ENCODE assay signal across 8 mouse cellular contexts in the genomic region with DNA sequence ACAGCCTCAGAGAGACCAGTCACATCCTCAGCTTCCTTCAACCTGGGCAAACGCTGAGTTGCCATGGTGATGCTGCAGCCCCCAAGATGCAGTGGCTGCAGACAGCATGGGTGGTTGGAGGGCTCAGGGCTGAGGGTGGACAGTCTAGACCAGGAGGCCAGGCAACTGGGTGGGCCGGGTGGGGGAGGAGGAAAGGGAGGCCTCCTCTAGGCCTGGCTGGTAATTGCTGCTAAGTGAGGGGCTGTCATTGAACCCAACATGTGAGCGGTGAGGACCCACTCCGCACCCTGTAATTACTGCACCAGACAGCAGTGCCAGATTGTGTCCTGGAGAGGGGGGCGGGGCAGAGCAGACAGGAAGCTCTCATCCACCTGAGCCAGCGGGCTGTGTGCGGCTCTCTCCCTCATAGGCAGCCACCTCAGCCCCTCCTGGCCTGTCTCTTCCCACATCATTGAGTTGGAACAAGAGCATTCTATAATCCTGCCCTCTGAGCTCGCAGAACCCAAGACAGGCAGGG. TPM values are rescaled to one million over a fixed set of nuclear protein-coding genes. Genes with fewer than 3 reads are reported as not detected.
DNase-seq lines count a peak whose midpoint lies in the region; ATAC-seq and TF ChIP-seq lines count a peak whose summit lies in the region.
"Had no signal": no experiment of that assay in that cellular context is flagged by ENCODE, and none has a peak within 500 bp of the region (broad histone marks: within the 10 kb centered on the region; RNA-seq: fewer than 3 reads in every experiment).

No protein-coding gene starts in this region.

- 38% methylated on average over 8 of the region's 8 CpGs for WGBS in lung, postnatal 0 days
- WGBS in forebrain, embryonic 13.5 days = 20% methylated on average over 8 of the region's 8 CpGs
- WGBS in limb, embryonic 13.5 days = 21% methylated on average over 8 of the region's 8 CpGs

- H3K27ac ChIP-seq in lung, postnatal 0 days (ENCODE audit: low read length) = no peak overlapping the region
- peak overlapping the region; percentile 74 for H3K27ac ChIP-seq in forebrain, embryonic 13.5 days
- no peak overlapping the region for H3K27ac ChIP-seq in limb, embryonic 13.5 days
- no peak overlapping the region for H3K27ac ChIP-seq in layer of hippocampus, adult 2 months
- H3K27ac ChIP-seq: heart, adult 2 months had no signal

- no peak for DNase-seq in lung, postnatal 0 days (ENCODE audit: low spot score)
- DNase-seq in lung, adult 18-20 months = no peak
- DNase-seq in gastrocnemius, postnatal 4 days (ENCODE audit: low spot score in 2 of 2) = no peak
- no peak for DNase-seq in right cerebral cortex, postnatal 4 days
- no peak for DNase-seq in layer of hippocampus, adult 2 months (ENCODE audit: low spot score in 2 of 2)

- TF ChIP-seq EP300 in lung, postnatal 0 days (IDR thresholded peaks at IDR 0.05) = no peak

- H3K27me3 ChIP-seq in lung, postnatal 0 days (replicated peaks; ENCODE audit: insufficient read depth, low read length) = no peaks in the 10 kb centered on the region
- peaks cover 3% of the 10 kb centered on the region; the same call in 1 of the 2 replicates for H3K27me3 ChIP-seq in forebrain, embryonic 13.5 days
- peaks cover 16% of the 10 kb centered on the region for H3K27me3 ChIP-seq in limb, embryonic 13.5 days

- no peaks in the 10 kb centered on the region for H3K4me1 ChIP-seq in lung, postnatal 0 days (ENCODE audit: insufficient read depth, low read depth, low read length)
- H3K4me1 ChIP-seq in forebrain, embryonic 13.5 days = peaks cover 60% of the 10 kb centered on the region
- peaks cover 24% of the 10 kb centered on the region for H3K4me1 ChIP-seq in limb, embryonic 13.5 days

- no peak overlapping the region for H3K4me3 ChIP-seq in lung, postnatal 0 days (ENCODE audit: low read depth, low read length)
- no peak overlapping the region for H3K4me3 ChIP-seq in forebrain, embryonic 13.5 days
- no peak overlapping the region for H3K4me3 ChIP-seq in limb, embryonic 13.5 days
- no peak overlapping the region for H3K4me3 ChIP-seq in layer of hippocampus, adult 2 months
- H3K4me3 ChIP-seq: heart, adult 2 months had no signal

- ATAC-seq in lung, postnatal 0 days = 0 out of 2 replicates have a peak, but pooled peaks have one; percentile 18
- ATAC-seq in forebrain, embryonic 13.5 days = peak; percentile 69
- ATAC-seq in limb, embryonic 13.5 days (ENCODE audit: low FRiP score, low read depth) = peak; percentile 44; the same call in 1 of the 2 replicates

- H3K36me3 ChIP-seq in lung, postnatal 0 days (ENCODE audit: insufficient read depth, low read length) = peaks cover 3% of the 10 kb centered on the region; the same call in 1 of the 2 replicates
- H3K36me3 ChIP-seq in forebrain, embryonic 13.5 days (ENCODE audit: poor library complexity, severe bottlenecking) = peaks cover 22% of the 10 kb centered on the region
- H3K36me3 ChIP-seq in limb, embryonic 13.5 days = peaks cover 28% of the 10 kb centered on the region

- H3K4me2 ChIP-seq in lung, postnatal 0 days (replicated peaks; ENCODE audit: low read depth, low read length) = no peak overlapping the region
- H3K4me2 ChIP-seq in forebrain, embryonic 13.5 days = 0 out of 2 replicates have a peak overlapping the region, but pooled peaks have one; percentile 13
- no peak overlapping the region for H3K4me2 ChIP-seq in limb, embryonic 13.5 days (replicated peaks)

- H3K9ac ChIP-seq in lung, postnatal 0 days (replicated peaks; ENCODE audit: low read depth) = no peak overlapping the region
- H3K9ac ChIP-seq in forebrain, embryonic 13.5 days = no peak overlapping the region
- H3K9ac ChIP-seq in limb, embryonic 13.5 days = no peak overlapping the region

- no peaks in the 10 kb centered on the region for H3K9me3 ChIP-seq in lung, postnatal 0 days (ENCODE audit: low read length)
- no peaks in the 10 kb centered on the region for H3K9me3 ChIP-seq in forebrain, embryonic 13.5 days (replicated peaks)
- H3K9me3 ChIP-seq in limb, embryonic 13.5 days = no peaks in the 10 kb centered on the region

- no peak for TF ChIP-seq CTCF in lung, postnatal 0 days (IDR thresholded peaks at IDR 0.05)
- no peak for TF ChIP-seq CTCF in layer of hippocampus, adult 2 months (conservative IDR thresholded peaks at IDR 0.05)

RNA-seq across cellular contexts. Expression of a gene that starts 12.5 kb away (rescaled TPM):
- 42.8 and 44.1 TPM in 2 replicates for polyA plus RNA-seq in lung, postnatal 0 days (2015; fragmentation: Nextera tagmentation; extraction: Ambion mirVana)
- 63.8 and 67.2 TPM in 2 replicates for polyA plus RNA-seq in forebrain, embryonic 13.5 days (2015; fragmentation: Nextera tagmentation; extraction: Ambion mirVana)
- 56.3 and 56.4 TPM in 2 replicates for polyA plus RNA-seq in limb, embryonic 13.5 days (2015; fragmentation: Nextera tagmentation; extraction: Ambion mirVana)
- total RNA-seq in gastrocnemius, postnatal 4 days (2021) = 10 to 100 TPM; 20.8 to 23.4 TPM
- 10 to 100 TPM; 94.6 to 98.4 TPM for total RNA-seq in layer of hippocampus, adult 2 months (2021)

RNA-seq across cellular contexts. Expression of a gene that starts 40.5 kb away (rescaled TPM):
- 1.0 and 1.8 TPM in 2 replicates for polyA plus RNA-seq in lung, postnatal 0 days (2015; fragmentation: Nextera tagmentation; extraction: Ambion mirVana)
- 5.0 and 6.2 TPM in 2 replicates for polyA plus RNA-seq in forebrain, embryonic 13.5 days (2015; fragmentation: Nextera tagmentation; extraction: Ambion mirVana)
- 0.79 and 1.2 TPM in 2 replicates for polyA plus RNA-seq in limb, embryonic 13.5 days (2015; fragmentation: Nextera tagmentation; extraction: Ambion mirVana)
- total RNA-seq in gastrocnemius, postnatal 4 days (2021) = under 1 TPM; 0.26 to 0.42 TPM
- total RNA-seq in layer of hippocampus, adult 2 months (2021) = 10 to 100 TPM; 13.8 to 15.4 TPM

RNA-seq across cellular contexts. Expression of a gene that starts 51.1 kb away (rescaled TPM):
- 61.1 and 66.4 TPM in 2 replicates for polyA plus RNA-seq in lung, postnatal 0 days (2015; fragmentation: Nextera tagmentation; extraction: Ambion mirVana)
- 90.5 and 101 TPM in 2 replicates for polyA plus RNA-seq in forebrain, embryonic 13.5 days (2015; fragmentation: Nextera tagmentation; extraction: Ambion mirVana)
- polyA plus RNA-seq in limb, embryonic 13.5 days (2015; fragmentation: Nextera tagmentation; extraction: Ambion mirVana) = 83.0 and 86.4 TPM in 2 replicates
- 10 to 100 TPM; 27.1 to 36.9 TPM for total RNA-seq in gastrocnemius, postnatal 4 days (2021)
- 100 to 1,000 TPM; 200 to 202 TPM for total RNA-seq in layer of hippocampus, adult 2 months (2021)

Comparison
In these comparisons a context has a peak if more than half of its experiments do, and no peak if none do; other contexts are left out.
1. ATAC-seq: peak in every context shown above with its lines; median percentile 69 in forebrain, embryonic 13.5 days; 44 in limb, embryonic 13.5 days; 18 in lung, postnatal 0 days.